Mouse (Mus musculus) G1E (cell line): ENCODE measurements around the gene Rpp25l.

Experiments used
- CTCF ChIP-seq: IDR thresholded peaks from 2 replicates; pipeline ENCODE4 v1.5.1; 2012; ENCODE audit warnings: low read depth, low read length, inconsistent platforms, mixed read lengths
- GATA1 ChIP-seq: IDR thresholded peaks from 2 replicates; pipeline ENCODE4 v1.6.1; 2012; ENCODE audit warnings: borderline replicate concordance, low read length, inconsistent platforms, mixed read lengths
- TAL1 ChIP-seq: conservative IDR thresholded peaks from 2 replicates; pipeline ENCODE4 v1.6.1; 2012; ENCODE audit warnings: low read depth, low read length, inconsistent platforms, mixed read lengths

GRCm38 (mm10) chr4:41713197-41714067 lies at the start of gene Rpp25l:
- TF ChIP-seq CTCF (no peak), TAL1 (no peak), GATA1 (no peak)
